Mouse (Mus musculus): ENCODE measurements around the gene Naa80. TPM values are rescaled to one million over a fixed set of nuclear protein-coding genes. Genes with fewer than 3 reads are reported as not detected.

The Naa80 gene
- total and polyA plus RNA-seq, 2 experiments = 12.3 to 130 TPM

DNA sequence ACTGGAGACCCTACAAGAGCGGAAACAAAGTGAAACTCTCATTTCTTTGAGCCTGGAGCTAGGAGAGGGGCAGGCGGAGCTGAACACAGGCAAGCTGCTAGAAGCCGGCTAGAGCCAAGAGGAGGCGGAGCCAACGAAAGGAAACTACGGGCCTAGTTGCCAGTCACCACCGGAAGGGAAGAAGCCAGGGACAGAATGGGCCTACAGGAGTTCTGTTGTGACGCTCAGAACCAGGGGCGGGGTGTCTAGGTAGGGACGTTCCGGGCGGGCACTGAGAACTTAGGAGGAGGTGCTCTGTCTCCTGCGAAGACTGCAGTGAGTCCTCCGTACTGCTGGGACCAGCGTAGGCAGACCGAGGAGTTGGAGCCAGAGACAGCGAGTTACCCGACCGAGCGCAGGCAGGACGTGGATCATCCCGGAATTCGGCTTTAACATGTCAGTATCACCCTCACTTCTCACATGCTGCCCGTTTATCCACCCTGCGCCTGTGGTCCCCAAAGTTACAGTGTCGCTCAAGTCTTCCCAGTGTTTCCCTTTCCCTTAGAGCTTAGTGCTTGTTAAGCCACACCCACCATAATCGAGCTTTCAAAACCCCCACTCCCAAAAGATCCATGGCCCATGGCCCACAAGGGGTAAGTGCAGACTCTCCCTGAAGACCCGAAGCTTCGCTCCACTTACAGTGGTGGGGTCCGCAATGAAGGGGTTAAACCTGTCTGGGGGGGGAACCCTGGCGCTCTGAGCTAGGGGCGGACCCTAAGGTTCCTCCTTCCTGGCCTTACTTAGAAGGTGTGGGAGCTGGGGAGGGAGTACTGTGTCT, 2.0 kb downstream of the Naa80 start, which contains the start of gene Hyal3:
Gene Hyal3 (plus strand): TSS at position 318 of the 817 bp plus-strand sequence.
- H3K27me3 ChIP-seq (ENCODE audit: control insufficient read depth, insufficient read depth, low read length) = no peaks in the 10 kb centered on the region
- peaks cover 15% of the 10 kb centered on the region; the same call in 1 of the 2 replicates for H3K79me2 ChIP-seq (ENCODE audit: control insufficient read depth, insufficient read depth, low read length)
- peak within 1 kb of the TSS; percentile 74 for H3K9ac ChIP-seq (ENCODE audit: low read depth, low read length)
- DNase-seq (ENCODE audit: extremely low read depth, low read depth, low spot score) = peak; percentile 95
- H3K4me3 ChIP-seq (ENCODE audit: insufficient read depth, low read depth, low read length) = peak within 1 kb of the TSS; percentile 67
- H3K27ac ChIP-seq (replicated peaks; ENCODE audit: insufficient read depth, low read depth, low read length) = peak within 1 kb of the TSS; percentile 57
- H3K4me1 ChIP-seq (ENCODE audit: control insufficient read depth, insufficient read depth, low read length) = peaks cover 26% of the 10 kb centered on the region
- TF ChIP-seq POLR2A (IDR thresholded peaks at IDR 0.05; ENCODE audit: extremely low read depth, insufficient read depth, low read length) (peak; percentile 87), CTCF (IDR thresholded peaks at IDR 0.05; ENCODE audit: low read depth, low read length) (no peak)
- under 1% methylated on average over 32 of the region's 32 CpGs for WGBS
- H3K36me3 ChIP-seq (ENCODE audit: control insufficient read depth, insufficient read depth, low read length) = peaks cover 2% of the 10 kb centered on the region; the same call in 1 of the 2 replicates

DNA sequence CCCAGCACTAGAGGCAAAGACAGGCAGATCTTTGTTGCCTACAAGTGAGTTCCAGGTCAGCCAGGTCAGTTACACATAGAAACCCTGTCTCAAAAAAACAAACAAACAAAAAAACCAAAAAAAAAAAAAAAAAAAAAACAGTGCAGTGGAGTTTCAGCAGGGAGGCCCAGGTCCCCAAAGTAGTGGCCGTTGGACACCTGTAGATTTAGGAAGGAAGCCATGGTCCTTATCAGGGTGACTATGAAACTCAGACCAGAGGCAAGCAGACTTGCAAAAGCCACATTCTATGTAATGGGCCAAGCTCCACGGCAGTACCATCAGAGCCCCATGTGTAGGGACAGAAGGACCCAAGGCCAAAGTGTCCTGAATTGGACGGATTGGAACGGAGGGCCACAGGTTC, 2.9 kb downstream of the Naa80 start:
- whole genome bisulfite sequencing = 33% methylated on average over 4 of the region's 4 CpGs
- peak; percentile 61 for DNase-seq (ENCODE audit: extremely low read depth, low read depth, low spot score)
- Histone ChIP-seq H3K4me3 (ENCODE audit: insufficient read depth, low read depth, low read length) (no peak overlapping the region), H3K4me1 (ENCODE audit: control insufficient read depth, insufficient read depth, low read length) (peaks cover 21% of the 10 kb centered on the region), H3K27ac (replicated peaks; ENCODE audit: insufficient read depth, low read depth, low read length) (peak overlapping the region; percentile 57), H3K27me3 (ENCODE audit: control insufficient read depth, insufficient read depth, low read length) (no peaks in the 10 kb centered on the region), H3K9ac (ENCODE audit: low read depth, low read length) (peak overlapping the region; percentile 74), H3K79me2 (ENCODE audit: control insufficient read depth, insufficient read depth, low read length) (peaks cover 15% of the 10 kb centered on the region; the same call in 1 of the 2 replicates), H3K36me3 (ENCODE audit: control insufficient read depth, insufficient read depth, low read length) (peaks cover 2% of the 10 kb centered on the region; the same call in 1 of the 2 replicates)
- TF ChIP-seq POLR2A (IDR thresholded peaks at IDR 0.05; ENCODE audit: extremely low read depth, insufficient read depth, low read length) (no peak), CTCF (IDR thresholded peaks at IDR 0.05; ENCODE audit: low read depth, low read length) (no peak)

DNA sequence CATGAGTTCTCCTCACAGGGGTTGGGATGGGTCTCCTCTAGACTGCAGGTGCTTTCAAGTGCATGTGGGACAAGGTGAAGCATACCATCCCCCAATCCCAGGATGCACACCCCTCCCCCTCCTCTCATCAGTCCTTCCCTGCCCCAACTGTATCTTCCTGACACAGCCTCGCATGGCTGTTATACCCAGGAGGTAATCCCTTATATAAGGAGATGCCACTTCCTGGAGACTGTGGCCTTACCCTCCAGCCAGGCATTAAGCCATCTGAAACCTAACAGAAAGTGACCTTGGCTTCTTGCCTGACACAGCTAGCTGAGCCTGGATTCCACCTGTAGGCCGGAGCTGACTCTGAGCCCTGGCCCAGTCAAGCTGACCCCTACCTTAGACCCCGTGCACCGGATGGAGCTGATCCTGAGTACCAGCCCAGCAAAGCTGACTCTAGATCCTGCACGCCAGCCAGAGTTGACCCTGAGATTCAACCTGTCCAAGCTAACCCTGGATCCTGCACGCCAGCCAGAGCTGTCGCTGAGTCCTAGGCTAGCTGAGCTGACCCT, 3.9 kb downstream of the Naa80 start:
- TF ChIP-seq CTCF (IDR thresholded peaks at IDR 0.05; ENCODE audit: low read depth, low read length) (no peak), POLR2A (IDR thresholded peaks at IDR 0.05; ENCODE audit: extremely low read depth, insufficient read depth, low read length) (no peak)
- Histone ChIP-seq H3K4me1 (ENCODE audit: control insufficient read depth, insufficient read depth, low read length) (peaks cover 21% of the 10 kb centered on the region), H3K27ac (replicated peaks; ENCODE audit: insufficient read depth, low read depth, low read length) (peak overlapping the region; percentile 28), H3K36me3 (ENCODE audit: control insufficient read depth, insufficient read depth, low read length) (peaks cover 2% of the 10 kb centered on the region; the same call in 1 of the 2 replicates), H3K9ac (ENCODE audit: low read depth, low read length) (no peak overlapping the region), H3K4me3 (ENCODE audit: insufficient read depth, low read depth, low read length) (no peak overlapping the region), H3K27me3 (ENCODE audit: control insufficient read depth, insufficient read depth, low read length) (no peaks in the 10 kb centered on the region), H3K79me2 (ENCODE audit: control insufficient read depth, insufficient read depth, low read length) (peaks cover 9% of the 10 kb centered on the region; the same call in 1 of the 2 replicates)
- WGBS = 22% methylated on average over 7 of the region's 7 CpGs
- DNase-seq (ENCODE audit: extremely low read depth, low read depth, low spot score) = peak; percentile 80

DNA sequence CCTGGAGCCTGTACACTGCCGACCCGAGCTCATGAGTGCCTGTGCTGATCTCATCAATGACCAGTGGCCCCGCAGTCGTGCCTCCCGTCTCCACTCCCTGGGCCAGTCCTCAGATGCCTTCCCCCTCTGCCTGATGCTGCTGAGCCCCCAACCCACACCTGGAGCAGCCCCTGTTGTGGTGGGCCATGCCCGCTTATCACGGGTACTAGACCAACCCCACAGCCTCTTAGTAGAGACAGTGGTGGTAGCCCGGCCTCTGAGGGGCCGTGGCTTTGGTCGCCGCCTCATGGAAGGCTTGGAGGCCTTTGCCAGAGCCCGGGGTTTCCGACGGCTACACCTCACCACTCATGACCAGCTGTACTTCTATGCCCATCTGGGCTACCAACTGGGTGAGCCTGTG, 4.5 kb downstream of the Naa80 start:
- no peaks in the 10 kb centered on the region for H3K27me3 ChIP-seq (ENCODE audit: control insufficient read depth, insufficient read depth, low read length)
- WGBS = 89% methylated on average over 14 of the region's 14 CpGs
- H3K79me2 ChIP-seq (ENCODE audit: control insufficient read depth, insufficient read depth, low read length) = peaks cover 5% of the 10 kb centered on the region; the same call in 1 of the 2 replicates
- H3K36me3 ChIP-seq (ENCODE audit: control insufficient read depth, insufficient read depth, low read length) = peaks cover 2% of the 10 kb centered on the region; the same call in 1 of the 2 replicates
- H3K9ac ChIP-seq (ENCODE audit: low read depth, low read length) = no peak overlapping the region
- H3K27ac ChIP-seq (replicated peaks; ENCODE audit: insufficient read depth, low read depth, low read length) = peak overlapping the region; percentile 13
- H3K4me1 ChIP-seq (ENCODE audit: control insufficient read depth, insufficient read depth, low read length) = peaks cover 21% of the 10 kb centered on the region
- TF ChIP-seq POLR2A (IDR thresholded peaks at IDR 0.05; ENCODE audit: extremely low read depth, insufficient read depth, low read length) = no peak
- no peak overlapping the region for H3K4me3 ChIP-seq (ENCODE audit: insufficient read depth, low read depth, low read length)
- DNase-seq (ENCODE audit: extremely low read depth, low read depth, low spot score) = no peak

DNA sequence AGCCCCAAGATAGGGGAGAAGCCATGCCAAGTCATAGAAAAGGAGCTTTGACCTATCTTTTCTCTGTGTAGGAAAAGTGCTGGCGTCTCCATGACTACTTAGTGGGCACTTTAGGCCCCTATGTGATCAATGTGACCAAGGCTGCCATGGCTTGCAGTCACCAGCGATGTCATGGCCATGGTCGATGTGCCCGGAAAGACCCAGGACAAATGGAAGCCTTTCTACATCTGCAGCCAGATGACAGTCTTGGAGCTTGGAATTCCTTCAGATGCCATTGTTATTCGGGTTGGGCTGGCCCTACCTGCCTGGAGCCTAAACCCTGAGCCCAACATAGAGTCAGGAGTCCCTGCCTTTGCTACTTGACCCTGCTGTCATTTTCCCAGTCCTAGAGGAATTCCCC, 7.8 kb downstream of the Naa80 start:
- Histone ChIP-seq H3K4me1 (ENCODE audit: control insufficient read depth, insufficient read depth, low read length) (peaks cover 30% of the 10 kb centered on the region), H3K79me2 (ENCODE audit: control insufficient read depth, insufficient read depth, low read length) (no peaks in the 10 kb centered on the region), H3K36me3 (ENCODE audit: control insufficient read depth, insufficient read depth, low read length) (no peaks in the 10 kb centered on the region), H3K27me3 (ENCODE audit: control insufficient read depth, insufficient read depth, low read length) (no peaks in the 10 kb centered on the region), H3K9ac (ENCODE audit: low read depth, low read length) (no peak overlapping the region), H3K4me3 (ENCODE audit: insufficient read depth, low read depth, low read length) (no peak overlapping the region), H3K27ac (replicated peaks; ENCODE audit: insufficient read depth, low read depth, low read length) (no peak overlapping the region)
- no peak for DNase-seq (ENCODE audit: extremely low read depth, low read depth, low spot score)
- TF ChIP-seq POLR2A (IDR thresholded peaks at IDR 0.05; ENCODE audit: extremely low read depth, insufficient read depth, low read length) = no peak
- no peak for TF ChIP-seq CTCF (IDR thresholded peaks at IDR 0.05; ENCODE audit: low read depth, low read length)
- 88% methylated on average over 5 of the region's 5 CpGs for WGBS
